Mouse (Mus musculus) 3T3-L1 (cell line): ENCODE measurements around the gene Ficd.

Experiments
- DNase-seq: peaks from one replicate; pipeline ENCODE4 v3.0.0-alpha.2; 2015; ENCODE audit warnings: low read depth, low spot score

Gene Ficd

DNA sequence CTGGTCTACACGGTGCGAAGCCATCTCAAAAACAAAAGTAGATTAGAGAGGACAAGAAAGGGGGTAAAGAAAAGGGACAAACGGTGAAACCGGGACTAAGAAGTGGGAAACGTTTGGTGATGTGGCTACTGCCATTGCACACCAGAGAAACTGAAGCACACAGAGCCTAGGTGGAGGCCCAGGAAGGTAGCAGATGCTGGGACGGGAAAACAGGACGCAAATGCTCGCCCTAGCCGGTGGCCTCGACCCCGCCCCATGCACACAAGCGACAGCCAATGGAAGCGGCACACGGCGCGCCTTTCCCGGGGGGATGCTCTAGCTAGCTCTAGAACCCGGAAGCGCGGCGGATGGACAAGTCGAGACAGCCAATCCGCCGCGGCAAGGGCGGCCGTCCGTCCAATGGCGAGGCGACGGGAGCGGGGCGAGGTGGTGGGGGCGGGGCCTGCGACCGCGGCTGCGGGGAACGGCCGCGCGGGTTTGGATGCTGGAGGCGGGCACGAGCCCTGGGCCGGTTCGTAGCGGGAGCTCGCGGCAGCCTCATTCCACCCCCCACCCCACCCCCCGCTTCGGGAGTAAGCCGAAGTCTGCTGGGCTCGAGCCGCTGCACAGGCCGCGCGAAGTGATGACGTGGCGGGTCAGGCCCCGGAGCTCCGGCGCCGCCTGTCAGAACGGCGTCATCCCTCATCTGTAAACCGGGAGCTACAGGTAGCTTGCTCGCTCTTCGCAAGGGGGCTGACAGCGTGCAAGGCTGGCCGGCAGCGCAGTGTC is at the start of gene Ficd:
Ficd (plus strand) TSS at position 459 of the 768 bp plus-strand sequence.
- DNase-seq = peak; percentile 100

DNA sequence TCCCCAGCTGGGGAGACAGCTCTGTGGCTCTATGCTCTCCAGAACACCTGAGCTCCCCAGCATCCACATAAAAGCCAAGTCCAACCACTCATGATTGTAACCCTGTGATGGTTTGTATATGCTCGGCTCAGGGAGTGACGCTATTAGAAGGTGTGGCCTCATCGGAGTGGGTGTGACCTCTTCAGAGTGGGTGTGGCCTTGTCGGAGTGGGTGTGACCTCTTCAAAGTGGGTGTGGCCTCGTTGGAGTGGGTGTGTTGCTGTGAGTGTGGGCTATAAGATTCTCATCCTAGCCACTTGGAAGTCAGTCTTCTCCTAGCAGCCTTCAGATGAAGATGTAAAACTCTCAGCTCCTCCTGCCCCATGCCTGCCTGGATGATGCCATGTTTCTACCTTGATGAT is 48.1 kb upstream of the Ficd start:
- no peak for DNase-seq

DNA sequence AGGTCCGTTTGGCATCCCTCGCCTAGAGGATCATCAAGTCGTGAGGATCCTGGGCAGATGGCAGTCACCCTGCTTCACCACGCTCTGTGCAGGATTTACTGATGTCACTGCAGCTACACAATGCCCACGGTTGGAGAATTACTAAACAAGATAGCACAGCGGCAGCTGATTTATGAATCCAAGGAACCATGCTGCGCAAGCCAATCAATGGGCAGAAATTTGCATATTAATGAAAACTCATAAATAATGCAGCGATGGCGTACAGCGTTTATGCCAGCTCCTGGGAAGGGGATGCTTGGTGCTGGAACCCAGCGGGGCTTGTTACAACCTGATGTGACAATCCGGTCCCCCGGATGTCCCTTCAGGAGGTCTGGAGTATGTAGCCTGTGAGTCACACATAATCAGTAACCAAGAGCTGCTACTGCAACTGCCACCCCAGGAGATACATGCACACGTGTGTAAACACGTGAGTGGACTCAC is 45.5 kb upstream of the Ficd start:
- DNase-seq = no peak

DNA sequence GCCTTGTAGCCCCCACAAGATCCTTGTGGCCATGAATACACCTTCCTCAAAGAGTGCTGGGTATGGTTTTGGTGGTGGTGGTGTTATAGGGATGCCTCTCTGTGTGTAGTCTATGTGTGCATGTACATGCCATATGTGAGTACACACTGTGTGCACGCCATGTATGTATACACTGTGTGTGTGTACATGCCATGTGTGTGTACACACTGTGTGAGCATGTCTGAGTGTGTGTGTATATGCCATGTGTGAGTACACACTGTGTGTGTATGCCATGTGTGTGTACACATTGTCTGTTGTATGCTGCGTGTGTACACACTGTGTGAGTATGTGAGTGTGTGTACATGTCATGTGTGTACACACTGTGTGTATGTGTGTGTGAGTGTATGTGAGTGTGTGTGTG is 44.7 kb upstream of the Ficd start:
- no peak for DNase-seq

DNA sequence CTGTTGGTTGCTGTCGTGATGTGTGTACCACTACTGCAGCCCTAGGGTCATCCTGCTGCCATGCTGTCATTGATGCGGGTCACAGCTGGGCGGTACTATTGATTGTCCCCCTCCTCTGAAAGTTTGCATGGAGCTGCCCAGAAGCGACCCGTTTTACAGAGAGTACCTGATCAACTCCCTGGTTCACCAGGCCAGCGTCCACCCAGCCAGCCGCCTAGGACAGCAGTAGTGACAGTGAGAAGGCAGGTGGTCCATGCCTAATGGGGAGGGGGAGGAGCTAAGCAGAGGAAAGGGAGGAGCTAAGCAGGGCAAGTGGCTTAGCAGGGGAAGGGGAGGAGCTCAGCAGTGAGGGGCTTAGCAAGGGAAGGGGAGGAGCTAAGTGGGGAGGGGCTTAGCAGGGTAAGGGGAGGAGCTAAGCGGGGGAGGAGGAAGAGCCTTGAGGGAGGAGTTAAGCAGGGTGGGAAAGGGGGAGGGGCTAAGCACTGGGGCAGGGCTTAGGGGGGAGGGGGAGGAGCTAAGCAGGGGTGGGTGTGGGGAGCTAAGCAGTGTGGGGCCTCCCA is 42.3 kb upstream of the Ficd start:
- no peak for DNase-seq

DNA sequence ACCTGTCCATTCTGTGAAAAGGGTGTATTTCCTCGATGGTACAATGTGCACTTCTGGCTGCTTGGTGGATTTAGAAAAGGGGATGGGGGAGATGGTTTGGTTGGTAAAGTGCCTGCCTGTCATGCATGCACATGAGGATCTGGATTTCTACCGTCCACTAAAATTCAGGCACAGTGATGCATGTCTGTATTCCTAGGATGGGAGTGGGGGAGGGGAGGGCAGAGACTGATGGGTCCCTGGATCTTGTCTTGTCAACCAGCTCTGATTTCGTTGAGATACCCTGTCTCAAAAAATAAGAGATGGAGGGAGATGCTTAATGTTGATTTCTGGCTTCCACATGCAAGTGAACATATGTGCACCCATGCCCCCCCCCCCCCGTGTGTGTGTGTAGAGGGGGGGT is 41.6 kb upstream of the Ficd start:
- DNase-seq = no peak

DNA sequence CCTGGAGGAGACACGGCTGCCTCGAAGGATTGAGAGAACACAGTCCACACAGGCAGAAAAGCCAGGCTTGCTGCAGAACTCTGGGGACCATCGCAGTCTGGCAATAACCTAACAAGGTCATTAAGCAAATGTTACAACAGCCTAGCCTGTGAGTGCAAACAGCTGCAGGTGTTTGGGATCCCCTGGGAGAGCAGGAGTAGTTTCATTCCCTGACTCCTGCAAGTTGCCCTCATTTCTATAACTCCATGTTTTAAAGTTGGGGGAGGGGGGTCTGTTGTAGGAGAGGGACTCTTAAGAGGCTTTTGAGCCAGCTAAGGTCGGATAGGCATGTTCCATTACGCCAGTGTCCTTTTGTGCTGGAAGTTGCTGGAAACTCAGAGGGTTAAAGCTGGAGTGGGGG is 41.2 kb upstream of the Ficd start:
- no peak for DNase-seq

DNA sequence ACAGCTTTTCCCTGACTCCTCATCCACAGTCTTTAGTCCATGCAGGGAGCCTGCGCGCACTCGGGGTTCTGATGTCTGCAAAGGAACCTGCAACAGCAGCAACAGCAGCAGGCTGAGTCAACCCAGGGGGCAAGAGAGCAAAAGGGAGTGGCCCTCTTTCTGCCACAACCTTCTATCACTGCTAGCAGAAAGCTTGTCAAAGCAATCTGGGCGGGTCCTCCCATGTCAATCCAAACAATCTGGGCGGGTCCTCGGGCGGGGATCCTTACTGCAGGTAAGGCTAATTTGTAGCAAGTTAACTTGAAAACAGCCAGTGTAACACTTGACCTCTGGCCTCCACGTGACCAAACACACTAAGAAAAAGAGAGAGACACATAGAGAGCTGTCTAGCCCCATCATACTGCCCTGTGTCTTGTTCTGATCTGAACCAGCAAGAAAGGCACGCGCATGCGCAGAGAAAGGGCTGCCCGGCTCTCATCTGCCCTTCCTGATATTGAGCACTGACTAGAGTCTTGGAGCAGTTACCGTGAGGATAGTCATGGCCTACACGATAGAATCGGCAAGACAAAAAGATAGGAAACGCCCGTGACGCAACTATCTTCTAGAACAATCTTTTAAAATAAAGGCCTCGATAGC is 35.1 kb upstream of the Ficd start:
- no peak for DNase-seq

DNA sequence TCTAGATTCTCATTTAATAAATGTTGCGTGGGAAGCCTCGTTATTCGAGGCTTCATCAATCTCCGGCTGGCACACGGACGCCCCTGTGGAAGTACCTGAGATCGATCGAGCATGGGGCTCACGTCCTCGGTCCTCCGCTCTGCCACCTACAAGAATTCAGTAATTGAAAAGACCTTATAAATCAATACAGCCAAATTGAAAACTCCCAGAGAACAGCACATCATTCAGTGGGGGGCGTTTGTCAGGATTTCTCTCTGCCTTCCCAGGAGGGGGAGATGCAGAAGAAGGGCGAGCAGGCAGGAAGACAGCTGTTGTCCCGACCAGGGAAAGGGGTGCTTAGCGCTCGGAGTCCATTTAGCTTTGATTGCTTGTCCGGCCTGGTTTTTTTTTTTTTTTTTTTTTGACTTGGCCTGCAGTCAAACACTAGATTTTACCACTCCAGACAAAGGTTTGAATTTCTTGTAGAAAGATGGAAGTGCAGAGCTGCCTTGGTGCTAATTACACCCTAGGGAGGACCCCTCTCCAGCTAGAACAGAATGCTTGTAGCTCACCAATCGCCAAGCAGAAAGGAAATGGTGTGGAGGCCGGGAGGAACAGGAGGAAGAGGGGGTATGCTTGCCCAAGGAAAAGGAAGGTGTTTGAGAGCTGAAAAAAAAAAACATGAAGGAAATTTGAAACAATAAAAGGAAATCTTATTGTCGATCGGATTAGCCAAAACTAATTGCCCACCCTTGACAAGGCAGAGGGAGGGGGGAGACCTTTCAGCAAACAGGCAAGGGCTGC is 31.6 kb upstream of the Ficd start:
- no peak for DNase-seq

DNA sequence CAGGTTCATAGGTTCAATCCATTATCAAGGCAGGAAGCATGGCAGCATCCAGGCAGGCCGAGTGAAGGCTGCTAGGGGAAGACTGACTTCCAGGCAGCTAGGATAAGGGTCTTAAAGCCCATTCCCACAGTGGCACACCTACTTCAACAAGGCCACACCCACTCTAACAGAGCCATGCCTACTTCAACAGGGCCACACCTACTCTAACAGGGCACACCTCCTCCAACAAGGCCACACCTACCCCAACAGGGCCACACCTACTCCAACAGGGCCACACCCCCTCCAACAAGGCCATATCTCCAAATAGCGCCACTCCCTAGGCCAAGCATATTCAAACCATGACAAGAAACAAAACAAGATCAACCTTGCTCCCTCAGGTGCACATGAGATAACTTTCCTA is 22.7 kb upstream of the Ficd start:
- no peak for DNase-seq

DNA sequence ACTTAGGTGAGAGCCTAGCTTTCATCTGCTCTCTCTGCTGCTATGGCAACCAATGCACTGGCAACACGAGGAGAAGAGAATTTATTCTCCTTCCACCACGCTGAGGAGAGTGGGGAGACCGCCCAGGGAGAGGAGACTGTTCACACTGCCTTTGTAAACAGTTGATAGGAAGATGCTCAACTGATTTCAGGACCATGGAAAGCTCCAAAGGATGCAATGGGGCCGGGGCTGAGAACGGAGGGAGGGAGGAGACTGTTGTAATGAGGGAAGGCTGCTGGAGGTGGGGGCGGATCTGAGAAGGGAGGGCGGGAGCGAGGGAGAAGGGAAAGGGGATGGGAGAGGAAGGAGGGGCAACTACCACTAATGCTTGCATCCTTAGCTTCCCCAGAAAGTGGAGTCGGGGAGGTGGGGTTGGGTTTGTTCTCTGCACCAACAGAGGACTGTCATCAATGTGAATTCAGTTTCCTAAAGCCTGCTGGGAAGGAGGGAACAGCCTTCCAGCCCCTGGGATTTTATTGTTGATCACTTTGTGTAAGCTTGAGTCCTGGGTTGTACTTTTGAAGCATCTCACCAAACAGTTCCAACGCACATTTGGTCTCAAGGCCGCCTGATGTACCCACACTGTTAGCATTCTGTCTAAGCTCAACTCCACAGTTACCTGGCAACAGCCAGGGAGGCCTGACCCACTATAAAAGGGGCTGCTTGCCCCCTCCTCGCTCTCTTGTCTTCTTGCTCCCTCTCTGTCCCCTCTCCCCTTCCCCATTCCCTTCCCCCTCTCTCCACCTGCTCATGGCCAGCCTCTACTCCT is 18.8 kb upstream of the Ficd start:
- DNase-seq = peak; percentile 68

DNA sequence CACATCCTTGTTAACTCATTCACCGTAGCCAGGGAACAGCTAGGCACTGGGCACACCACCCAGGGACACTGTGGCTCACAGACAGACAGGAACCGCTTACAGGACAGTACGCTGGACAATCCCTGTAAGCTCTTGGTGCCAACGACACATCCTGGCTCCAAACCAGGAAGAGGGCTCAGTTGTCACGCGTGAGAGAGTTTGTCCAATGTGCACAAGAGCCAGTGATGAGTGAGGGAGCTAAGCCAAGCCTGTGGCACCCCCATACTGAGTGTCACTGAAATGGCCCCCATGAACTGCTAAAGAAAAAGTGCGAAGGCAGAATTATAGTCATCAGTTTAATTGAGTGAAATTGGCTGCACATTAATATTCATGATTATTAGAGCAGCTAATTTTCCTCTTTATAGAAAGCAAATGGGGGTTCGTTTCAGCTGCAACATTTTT is 16.4 kb upstream of the Ficd start:
- DNase-seq = no peak

DNA sequence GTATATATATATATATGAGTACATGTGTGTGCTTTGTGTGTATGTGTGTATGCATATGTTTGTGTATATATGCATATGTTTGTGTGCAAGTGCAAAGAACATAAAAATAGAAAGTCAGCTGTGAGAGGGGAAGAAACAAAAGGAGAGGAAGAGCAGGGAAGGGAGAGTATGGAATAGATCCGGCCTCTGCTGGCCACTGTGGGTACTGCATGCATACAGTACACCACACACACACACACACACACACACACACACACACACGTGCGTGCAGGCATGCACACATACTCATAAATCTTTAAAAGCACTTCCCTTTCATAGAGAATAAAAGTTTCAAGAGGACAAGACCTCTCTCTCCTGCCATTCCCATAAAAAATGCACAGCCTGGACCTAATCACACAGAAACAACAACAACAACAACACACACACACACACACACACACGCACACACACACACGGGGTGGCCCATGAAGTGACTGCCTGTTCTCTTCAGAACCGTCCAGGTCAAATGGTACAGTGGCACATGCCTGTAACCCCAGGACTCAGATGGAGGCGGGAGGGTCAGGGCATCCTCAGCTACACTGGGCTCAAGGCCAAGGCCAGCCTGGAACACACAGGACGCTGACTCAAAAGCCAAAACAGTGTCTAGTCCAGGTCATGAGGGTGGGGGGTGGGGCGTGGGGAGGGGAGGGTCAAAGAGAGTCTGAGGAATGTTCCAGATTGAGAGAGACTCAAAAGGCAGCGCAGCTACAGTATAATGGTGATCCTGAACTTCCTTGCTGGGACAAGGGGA is 13.2 kb upstream of the Ficd start:
- DNase-seq = no peak

DNA sequence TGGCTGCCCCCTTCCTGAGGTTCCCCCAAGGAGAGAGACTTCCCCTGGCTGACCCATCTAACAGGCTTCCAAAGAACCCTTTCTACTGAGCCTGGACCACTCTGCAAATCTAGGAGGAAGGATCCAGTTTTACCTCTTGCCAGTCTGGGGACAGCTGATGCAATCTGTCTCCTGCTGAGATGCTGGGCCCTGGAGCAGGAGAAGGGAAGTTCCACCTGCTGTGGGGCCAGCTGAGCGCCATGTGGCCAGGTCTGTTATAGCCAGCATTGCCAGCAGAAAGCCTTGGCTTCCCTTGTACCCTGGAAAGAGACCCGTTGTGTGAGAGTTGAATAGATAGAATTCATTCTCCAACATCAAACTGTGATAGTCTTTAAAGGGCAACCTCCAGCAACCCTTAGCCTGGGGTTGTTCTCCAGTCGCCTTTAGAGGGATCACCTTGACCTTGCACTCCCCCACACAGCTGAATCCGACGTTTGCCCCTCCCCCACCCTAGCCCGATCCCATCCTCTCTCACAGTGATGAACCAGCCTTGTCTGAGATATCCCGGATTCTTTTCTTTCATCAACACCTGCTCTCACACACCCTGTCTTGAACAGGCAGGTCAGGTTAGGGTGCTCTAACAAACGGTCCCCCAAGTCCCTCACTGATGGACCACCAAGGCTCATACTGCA is 11.9 kb upstream of the Ficd start:
- DNase-seq = no peak

DNA sequence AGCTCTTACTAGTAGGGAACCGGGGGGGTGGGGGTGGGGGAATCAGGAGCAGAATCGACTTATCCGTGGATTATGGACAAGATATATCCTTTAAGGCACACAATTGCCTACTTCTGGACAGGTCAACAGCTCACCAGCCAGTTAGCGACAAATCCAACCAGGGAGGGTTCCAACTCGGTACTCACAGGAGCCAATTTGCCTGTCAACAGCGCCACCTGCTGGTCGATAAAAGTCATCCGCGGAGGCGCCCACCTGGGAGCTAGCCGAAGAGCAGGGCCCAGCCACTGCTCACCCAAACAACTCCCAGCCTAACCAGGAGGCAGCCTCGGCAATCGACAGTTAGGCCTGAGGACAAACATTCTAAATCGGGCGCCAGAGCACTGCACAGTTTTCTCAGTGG is 11.2 kb upstream of the Ficd start, which contains the start of gene 1700069L16Rik:
1700069L16Rik (minus strand) TSS at position 327 of the 400 bp plus-strand sequence.
- DNase-seq = peak; percentile 93

DNA sequence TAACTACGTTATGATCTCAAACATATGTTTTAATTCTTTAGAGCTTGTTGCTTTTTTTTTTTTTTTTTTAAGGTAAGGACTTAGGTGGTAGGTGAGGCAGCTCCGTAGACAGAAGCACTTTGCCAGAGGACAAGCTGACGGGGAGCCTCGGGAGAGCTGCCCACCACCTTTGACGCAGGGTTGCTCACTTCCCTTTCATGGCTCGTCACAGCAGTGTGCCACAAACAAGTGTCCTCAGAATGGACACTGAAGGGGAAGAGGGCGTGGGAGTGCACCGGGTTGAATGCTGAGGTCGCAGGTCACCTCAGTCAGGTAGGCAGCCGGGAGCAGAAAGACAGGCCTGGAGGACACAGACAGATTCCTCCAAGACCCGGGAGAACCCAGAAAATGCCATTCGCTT is 10.2 kb upstream of the Ficd start:
- DNase-seq = no peak

DNA sequence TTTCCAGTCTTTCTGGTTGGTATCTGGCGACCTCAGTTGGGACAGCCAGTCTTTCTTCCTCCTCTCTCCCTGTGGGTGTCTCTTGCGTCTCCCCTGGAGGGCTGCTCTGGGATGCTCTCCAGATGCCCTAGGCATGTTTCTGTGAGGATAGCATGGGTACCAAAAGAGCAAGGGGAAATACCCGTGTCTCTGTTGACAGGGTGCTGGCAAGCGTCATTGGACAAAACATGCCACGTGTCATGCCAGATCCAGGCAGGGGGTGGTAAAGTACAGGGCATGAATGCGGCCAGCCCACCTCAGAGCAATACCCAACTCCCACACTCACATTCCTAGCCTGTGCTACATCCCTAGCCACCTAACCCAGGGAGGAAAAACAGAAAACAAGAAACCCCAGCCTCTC is 9.0 kb upstream of the Ficd start:
- no peak for DNase-seq

DNA sequence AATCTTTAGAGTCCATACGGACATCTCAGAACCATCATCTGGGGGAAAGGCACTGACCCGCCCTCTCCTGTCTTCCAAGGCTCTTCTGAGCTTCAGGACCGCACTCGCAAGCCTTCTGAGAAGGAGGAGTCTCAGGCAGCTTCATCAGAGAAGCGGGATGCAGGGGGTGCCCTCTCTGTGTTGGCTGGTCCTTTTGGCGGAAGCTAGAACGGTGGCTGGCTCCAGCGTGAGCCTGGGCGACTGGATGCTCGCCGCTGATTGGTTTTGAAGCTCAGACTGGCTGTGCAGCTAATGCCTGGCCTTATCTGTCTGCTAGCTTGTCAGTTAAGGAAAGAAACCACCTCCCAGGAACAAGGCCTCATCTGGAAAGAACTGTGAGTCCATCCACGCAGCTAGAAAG is 8.4 kb upstream of the Ficd start:
- DNase-seq = no peak

DNA sequence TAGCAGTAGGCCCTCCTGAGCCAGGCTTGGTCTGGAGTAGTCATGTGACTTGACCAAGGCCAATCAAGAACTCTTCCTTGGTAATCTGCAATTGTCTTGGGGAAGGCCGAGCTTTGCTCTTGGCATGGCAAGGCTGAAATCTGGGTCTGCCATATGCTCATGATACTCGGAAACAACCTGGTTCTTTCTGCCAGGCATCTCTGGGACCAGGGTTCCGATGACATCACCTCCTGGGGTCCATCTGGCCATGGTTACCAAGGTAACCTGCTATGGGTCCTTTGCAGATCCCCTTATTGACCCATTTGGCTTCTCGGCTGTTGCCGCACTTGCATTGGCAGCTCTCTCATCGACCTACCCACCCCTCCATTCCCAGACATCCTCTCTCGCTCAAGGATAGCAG is 7.6 kb upstream of the Ficd start:
- no peak for DNase-seq

DNA sequence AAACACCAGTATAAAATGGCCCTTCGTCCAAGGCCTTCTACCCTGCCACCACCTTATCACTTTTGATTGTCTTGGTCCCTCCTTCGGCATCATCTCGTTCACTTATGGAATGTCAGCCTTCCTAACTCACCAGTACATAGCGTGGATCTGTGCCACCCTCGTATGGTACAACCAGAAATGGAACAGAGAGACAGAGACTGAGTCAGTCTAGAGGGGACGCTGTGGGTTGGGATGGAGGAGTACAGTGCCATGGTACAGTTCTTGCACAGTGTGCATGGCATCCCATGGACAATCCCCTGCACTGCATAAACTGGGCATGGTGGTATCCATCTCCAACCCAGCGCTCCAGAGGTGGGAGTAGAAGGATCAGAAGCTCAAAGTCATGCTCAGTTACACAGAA is 6.9 kb upstream of the Ficd start:
- no peak for DNase-seq
